Comparison of ENCODE assay signal across 21 mouse cellular contexts in the genomic region with DNA sequence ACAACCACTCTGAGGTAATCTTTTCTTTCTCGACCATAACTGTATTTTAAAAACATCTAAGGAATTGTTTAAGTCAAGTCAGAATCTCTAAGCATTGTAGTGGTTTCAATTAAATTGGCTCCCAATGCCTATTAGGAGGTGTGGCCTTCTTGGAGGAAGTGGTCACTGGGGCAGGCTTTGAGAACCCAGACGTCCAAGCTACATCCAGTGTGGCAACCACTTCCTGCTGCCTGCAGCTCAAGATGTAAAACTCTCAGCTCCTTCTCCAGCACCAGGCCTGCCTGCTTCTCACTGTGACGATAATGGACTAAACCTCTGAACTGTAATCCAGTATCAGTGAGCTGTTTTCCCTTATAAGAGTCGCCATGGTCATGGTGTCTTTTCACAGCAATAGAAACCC.
"Had no signal": no experiment of that assay in that cellular context is flagged by ENCODE, and none has a peak within 500 bp of the region (broad histone marks: within the 10 kb centered on the region; RNA-seq: fewer than 3 reads in every experiment).

No protein-coding gene starts in this region.

- H3K9me3 ChIP-seq: limb, embryonic 10.5 days; liver, embryonic 15.5 days; midbrain, embryonic 10.5 days; neural tube, embryonic 12.5 days; stomach, embryonic 15.5 days had no signal

- H3K27me3 ChIP-seq: liver, embryonic 15.5 days; neural tube, embryonic 12.5 days; stomach, embryonic 15.5 days had no signal

- DNase-seq: kidney, adult 9 months; kidney, postnatal 36 days; lung, adult 2 months; midbrain, embryonic 14.5 days; right cerebral cortex, postnatal 4 days; spleen, adult 18-20 months; thymus, adult 2 months; thymus, postnatal 25 days had no signal

- ATAC-seq: intestine, postnatal 0 days; lung, postnatal 0 days had no signal

- H3K27ac ChIP-seq: kidney, postnatal 0 days; layer of hippocampus, adult 2 months; left cerebral cortex, adult 2 months; limb, embryonic 10.5 days; liver, embryonic 15.5 days; macrophage; midbrain, embryonic 10.5 days; neural tube, embryonic 12.5 days; stomach, embryonic 15.5 days had no signal

- H3K36me3 ChIP-seq: limb, embryonic 10.5 days; liver, embryonic 15.5 days; stomach, embryonic 15.5 days had no signal

- H3K4me1 ChIP-seq: limb, embryonic 10.5 days; liver, embryonic 15.5 days; neural tube, embryonic 12.5 days; stomach, embryonic 15.5 days had no signal

- H3K9ac ChIP-seq: liver, embryonic 15.5 days; neural tube, embryonic 12.5 days; stomach, embryonic 15.5 days had no signal

- H3K4me3 ChIP-seq: layer of hippocampus, adult 2 months; left cerebral cortex, adult 2 months; limb, embryonic 10.5 days; liver, embryonic 15.5 days; midbrain, embryonic 10.5 days; myocyte; neural tube, embryonic 12.5 days; stomach, embryonic 15.5 days had no signal

- H3K4me2 ChIP-seq: liver, embryonic 11.5 days; liver, embryonic 15.5 days; neural tube, embryonic 12.5 days; stomach, embryonic 15.5 days had no signal
